Mouse (Mus musculus) induced T-regulatory cell, adult 2 months (primary cell): ENCODE data around the gene Mtch1.
"Not testable (repeated sequence)": the region's sequence is repeated elsewhere in the genome, so short reads cannot be mapped to it uniquely, and the experiment has no call there.

Experiments used
- DNase-seq: peaks from one replicate; pipeline ENCODE4 v3.0.0-alpha.2; 2012; ENCODE audit warnings: low read depth

Mtch1 gene

GRCm38 (mm10) chr17:29332186-29332685, 15.5 kb downstream of the Mtch1 start:
- no peak for DNase-seq

DNA sequence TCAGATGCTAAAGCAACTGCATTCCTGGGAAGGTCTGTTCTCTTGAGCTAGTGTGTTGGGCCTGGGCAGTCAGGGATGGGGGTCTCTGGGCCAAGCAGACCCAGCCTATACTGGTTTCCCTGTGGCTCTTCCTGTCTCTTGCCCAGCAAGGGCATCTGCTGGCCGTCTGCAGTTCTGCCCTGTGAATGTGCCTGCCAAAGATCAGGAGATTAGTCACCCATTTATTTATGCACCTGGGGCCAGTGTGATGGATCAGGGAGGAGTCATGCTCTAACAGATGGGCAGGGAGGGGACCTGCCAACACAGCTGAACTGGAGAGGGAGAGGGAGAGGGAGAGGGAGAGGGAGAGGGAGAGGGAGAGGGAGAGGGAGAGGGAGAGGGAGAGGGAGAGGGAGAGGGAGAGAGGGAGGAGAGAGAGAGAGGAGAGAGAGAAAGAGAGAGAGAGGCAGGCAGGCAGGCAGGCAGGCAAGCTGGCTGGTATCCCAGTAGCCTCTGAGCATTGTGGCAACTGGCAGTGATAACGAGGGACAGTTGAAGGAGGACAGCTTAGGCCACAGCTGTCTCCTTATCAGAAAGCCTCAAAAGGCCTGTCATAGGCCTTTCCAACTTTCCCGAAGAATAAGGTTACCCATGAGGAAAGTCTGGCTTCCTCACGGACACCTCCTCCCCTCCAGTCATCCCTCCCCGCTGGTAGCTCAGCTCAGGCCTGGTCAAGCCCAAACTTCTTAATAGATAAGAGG, 16.9 kb downstream of the Mtch1 start:
- no peak for DNase-seq

DNA sequence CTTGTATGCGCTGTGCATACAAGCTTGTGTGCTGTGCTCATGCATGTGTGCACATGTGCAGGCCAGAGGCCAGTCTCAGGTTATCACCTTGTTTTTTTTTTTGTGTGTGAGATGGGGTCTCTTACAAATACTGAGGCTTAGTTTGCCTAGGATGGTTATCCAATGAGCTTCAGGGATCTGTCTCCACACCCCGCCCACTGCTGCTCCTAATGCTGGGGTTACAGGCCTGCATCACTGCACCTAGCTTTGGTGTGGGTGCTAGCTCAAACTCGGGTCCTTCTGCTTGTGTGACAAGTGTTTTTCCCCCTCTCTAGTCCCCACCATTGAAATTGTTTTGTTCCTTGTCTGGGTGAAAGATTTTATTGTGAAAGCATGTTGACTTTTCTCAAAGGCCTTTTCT, 17.5 kb downstream of the Mtch1 start:
- no peak for DNase-seq

DNA sequence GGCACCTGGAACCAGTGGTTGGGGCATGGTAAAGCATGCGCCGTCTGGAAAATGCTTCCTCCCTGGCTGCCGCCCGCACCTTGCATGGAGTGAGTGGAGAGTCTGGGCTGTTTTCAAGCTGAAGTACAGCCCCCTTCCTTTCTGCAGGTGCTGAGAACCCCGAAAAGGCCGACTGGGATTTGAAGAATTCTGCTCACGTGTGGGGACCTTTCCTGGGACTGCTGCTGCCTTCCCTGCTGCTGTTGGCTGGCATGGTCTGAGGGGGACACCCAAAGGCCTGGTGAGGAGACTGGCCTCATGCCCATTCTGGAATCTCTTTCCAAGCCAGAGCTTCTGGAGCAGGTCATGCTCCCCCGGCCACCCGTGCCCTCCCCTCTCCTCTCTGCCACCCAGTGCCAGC, 20.0 kb downstream of the Mtch1 start:
- DNase-seq = no peak

- DNase-seq = no peak
Observed at GRCm38 (mm10) chr17:29326531-29327529, 20.9 kb downstream of the Mtch1 start.

- DNase-seq = no peak
Observed at GRCm38 (mm10) chr17:29325831-29326230, 21.9 kb downstream of the Mtch1 start.

DNA sequence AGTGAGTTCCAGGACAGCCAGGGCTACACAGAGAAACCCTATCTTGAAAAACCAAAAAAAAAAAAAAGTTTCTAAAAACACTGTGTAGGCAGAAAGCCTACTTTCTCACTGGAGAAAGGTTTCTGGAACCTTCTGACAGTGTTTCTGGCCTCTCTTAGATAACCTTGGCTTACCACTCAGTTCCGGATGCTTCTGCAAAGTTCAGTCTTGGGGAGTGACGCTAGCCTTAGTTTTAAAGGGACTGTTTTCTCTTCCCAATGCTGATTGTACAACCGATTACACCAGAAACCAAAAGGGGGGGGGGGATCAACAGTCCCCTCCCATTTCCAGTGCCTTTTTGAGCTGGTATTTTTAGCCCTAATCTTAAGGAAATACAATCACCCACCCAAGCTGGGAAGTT, 24.1 kb downstream of the Mtch1 start:
- DNase-seq = no peak

- DNase-seq = no peak
Observed at GRCm38 (mm10) chr17:29322603-29322962, 25.2 kb downstream of the Mtch1 start.

DNA sequence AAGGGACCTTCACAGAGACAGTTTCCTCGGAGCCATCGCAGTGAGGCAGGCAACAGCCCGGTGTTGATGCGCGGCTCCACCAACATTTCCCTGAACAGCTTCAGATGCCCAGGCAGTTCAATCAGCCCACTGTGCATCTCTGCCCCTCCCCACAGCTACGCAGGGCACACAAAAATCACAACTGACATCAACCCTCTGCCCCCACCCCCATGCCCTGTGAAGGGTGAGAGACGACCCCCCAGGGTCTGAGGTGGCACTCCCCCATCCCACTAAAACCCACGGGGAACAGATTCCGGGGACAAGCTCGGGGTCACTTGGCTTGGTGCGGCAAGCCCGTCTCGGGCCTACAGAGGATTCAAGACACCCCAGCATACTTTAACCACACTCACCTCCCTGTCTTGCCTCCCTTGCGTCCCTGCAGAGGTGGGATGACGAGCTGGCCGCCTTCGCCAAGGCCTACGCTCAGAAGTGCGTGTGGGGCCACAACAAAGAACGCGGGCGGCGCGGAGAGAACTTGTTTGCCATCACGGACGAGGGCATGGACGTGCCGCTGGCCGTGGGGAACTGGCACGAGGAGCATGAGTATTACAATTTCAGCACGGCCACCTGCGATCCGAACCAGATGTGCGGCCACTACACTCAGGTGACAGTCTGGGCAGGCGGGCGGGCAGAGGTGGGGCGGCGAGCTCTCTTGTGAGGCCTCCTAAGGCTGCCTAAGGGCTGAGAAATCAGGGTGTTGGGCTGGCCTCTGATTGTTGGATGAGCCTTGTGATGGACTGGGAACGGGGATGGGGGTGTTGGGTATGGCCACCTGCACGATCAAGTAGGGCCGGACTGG, 25.8 kb downstream of the Mtch1 start:
- DNase-seq = no peak

DNA sequence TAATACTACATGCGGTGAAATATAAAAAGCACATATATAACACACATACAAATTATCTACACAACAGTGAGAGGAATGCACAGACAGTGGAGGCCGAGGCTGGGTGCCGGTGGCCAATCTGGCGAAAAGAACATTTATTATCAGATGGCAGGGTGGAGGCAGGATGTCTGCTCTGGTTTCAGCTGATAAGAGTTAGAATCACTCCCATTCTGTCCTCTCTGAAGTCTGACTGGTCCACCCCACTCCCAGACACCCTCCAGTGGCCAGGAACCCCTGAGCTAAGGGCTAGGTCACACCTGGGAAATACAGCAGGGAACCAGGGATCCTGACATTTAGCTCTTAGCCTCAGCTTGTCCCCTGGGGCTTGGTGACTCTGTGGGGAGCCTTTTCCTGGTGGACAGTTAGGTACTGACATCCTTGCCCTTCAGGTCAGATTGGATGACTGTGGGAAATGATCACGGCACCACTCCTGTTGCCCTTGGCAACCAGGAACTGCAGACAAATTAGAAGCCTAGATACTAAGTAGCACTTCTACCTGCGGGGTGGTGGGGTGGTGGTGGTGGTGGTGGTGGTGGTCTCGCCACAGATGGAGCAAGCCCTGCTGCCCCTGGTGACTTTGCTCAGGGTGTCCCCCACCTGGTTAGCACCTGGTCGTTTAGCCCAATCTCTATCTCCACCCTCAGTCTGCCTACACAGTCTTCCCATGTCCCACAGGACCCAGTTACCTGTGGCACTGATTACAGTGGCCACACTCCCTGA, 27.7 kb downstream of the Mtch1 start:
- no peak for DNase-seq

GRCm38 (mm10) chr17:29319476-29319875, 28.3 kb downstream of the Mtch1 start:
- DNase-seq = no peak

DNA sequence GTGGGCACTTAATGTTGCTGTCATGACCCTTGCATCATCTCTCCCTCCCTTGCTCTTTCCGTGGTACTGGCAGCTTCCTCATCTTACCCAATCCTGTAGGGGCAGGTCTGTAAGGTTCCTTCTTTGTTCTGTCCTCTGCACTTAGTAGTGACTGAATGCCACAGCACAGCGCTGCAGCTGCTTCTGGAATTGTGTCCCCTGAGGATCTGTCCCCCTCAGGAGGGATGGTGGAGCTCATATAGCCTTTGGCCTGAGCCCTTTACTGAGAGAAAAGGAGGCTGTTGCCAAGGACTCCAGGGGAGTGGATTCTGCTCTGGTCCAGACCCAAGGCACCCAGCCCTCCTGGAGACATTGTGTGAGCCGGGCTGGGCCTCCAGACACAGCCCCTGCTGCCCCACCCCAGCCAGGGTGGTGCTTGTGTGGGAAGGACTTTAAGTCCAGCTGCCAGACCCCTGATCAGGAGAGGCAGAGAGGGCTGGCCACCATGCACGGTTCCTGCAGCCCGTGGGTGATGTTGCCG, 28.9 kb downstream of the Mtch1 start:
- no peak for DNase-seq

DNA sequence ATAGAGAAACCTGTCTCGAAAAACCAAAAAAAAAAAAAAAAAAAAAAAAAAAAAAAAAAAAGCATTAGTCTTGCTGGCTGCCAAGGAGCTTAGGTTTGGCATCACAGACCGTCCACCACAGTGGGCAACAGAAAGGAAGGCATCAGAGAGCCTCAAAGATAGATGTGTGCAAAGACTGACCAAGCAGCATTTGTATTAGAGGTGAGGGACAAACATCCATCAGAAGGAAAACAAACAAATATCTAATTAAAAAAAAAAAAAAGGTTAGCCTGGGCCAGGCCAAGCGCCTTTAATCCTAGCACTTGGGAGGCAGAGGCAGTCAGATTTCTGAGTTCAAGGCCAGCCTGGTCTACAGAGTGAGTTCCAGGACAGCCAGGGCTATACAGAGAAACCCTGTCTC, 30.4 kb downstream of the Mtch1 start, which contains the start of gene Pi16:
Gene Pi16 (plus strand): TSS at position 301 of the 400 bp plus-strand sequence.
- not testable (repeated sequence) for DNase-seq

DNA sequence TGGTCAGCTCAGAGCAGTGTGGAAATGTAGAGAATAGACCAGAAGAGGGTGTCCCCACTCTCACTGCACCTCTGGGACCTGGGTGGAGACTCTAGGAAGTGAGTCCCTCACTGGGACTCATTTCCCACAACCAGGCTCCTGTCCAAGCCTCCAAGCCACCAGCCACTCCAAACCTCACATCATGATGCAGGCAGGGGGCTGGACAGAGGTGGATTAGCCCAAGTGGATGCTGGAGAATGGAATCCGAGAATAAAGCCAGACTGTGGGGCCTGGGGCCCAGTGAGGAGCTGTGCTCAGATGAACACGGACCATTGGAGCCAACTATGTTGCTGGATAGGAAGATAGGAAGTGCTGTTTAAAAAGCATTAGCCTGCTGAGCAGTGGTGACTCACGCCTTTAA, 30.8 kb downstream of the Mtch1 start:
- DNase-seq = no peak

DNA sequence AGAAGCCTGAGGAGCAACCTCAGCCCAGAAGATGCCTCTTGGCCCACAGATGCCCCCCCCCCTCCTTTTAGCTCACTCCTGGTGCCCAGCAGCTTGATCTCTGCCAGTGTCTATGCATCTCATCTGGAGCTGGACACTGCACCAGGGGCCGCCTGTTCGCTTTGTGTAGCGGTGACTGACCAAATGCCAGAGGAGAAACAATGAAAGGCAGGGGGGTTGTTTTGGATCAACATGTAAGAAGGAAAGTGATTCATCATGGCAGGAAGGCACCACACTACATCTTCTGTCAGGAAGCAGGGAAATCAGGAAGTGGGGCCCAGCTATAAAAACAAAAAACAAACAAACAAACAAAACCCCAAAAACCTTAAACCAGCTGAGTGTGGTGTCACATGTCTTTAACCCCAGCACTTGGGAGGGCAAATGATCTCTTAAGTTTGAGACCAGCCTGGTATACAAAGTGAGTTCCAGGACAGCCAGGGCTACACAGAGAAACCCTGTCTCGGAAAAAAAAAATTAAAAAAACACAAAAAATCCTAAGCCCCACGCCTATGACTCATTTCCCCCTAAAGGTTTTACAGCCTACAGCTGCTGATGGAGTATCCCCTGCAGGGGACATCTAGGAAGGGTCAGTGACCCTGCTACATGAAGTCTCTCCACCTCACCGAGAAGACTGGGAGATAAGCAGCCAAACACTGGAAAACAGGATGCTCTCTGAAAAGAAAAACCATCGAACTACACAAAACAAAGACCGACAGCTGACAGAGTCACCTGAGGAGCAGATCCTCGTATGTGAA, 31.9 kb downstream of the Mtch1 start:
- no peak for DNase-seq

- DNase-seq = peak; percentile 68
Observed at GRCm38 (mm10) chr17:29313300-29313699, 34.4 kb downstream of the Mtch1 start.

- no peak for DNase-seq
Observed at GRCm38 (mm10) chr17:29312082-29312481, 35.7 kb downstream of the Mtch1 start.

GRCm38 (mm10) chr17:29311602-29312001, 36.1 kb downstream of the Mtch1 start:
- no peak for DNase-seq

DNA sequence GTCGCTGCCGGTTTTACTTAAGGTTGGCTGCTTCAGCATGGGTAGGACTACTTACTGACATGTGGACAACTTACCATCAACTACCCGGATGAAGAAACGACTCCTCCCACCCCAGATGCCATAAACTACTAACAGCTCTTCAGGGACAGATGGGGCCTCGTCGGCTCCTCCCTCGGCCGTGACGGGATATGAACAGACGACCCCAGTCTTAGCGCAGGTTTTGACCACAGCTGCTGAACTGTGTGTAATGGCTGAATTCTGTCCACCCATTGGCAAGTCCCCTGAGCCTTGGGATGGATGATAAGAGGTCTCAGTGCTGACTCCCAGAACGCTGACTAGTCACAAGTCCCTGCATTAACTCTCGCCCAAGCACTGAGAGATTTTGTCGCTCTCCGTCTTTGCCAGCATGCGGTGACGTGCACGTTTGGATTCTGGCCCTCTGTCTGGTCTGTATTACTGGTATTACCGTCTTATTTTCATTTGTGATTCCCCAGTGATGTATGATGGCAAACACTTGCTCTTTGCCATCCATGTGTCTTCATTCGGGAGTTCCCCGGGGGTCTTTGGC, 37.6 kb downstream of the Mtch1 start:
- no peak for DNase-seq

DNA sequence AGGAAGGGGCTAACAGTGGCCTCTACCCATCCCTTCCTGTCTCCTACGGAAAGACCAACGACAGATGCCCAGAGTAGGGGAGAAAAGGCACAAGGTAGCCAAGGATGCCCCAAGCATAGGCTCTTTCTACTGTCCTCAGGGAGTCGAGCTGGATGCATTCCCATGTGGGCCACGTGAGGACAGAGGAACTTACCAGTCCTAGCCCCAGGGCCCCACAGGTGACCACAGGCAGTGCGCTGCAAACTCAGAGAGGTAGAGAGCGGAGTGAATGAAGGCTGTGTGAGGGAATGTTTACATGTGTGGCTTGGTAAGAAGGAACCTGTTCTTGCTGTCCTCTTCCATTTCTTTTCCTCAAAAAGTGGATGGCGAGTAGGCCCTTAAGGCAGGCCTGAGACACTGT, 41.9 kb downstream of the Mtch1 start:
- DNase-seq = peak; percentile 34
